Mouse (Mus musculus) brown adipose tissue, adult 24 weeks (tissue): ENCODE measurements around the gene Zcwpw1. TPM values are rescaled to one million over a fixed set of nuclear protein-coding genes. Genes with fewer than 3 reads are reported as not detected.

ENCODE experiments used
- polyA plus RNA-seq: library from polyadenylated mRNA; stranded (reverse); fragments of >200 nt; gene quantifications from 2 replicates; pipeline ENCODE4 v1.2.4, GENCODE M21; 2012; ENCODE audit not compliant: missing spikeins, insufficient read depth, insufficient read length

The Zcwpw1 gene
- polyA plus RNA-seq, 1 experiment: 4.9 TPM

Other genes with a start within 250 kb of the Zcwpw1 start
- gene Actl6b, start 234.3 kb upstream of the Zcwpw1 start, polyA plus RNA-seq: not detected in 2 replicates
- 4.6 and 6.1 TPM in 2 replicates for gene Tfr2, start 218.0 kb upstream of the Zcwpw1 start, polyA plus RNA-seq
- 31.1 and 45.9 TPM in 2 replicates for gene Mospd3, start 186.7 kb upstream of the Zcwpw1 start, polyA plus RNA-seq
- gene Pcolce, start 174.0 kb upstream of the Zcwpw1 start, polyA plus RNA-seq: 66.8 and 89.9 TPM in 2 replicates
- not detected in 2 replicates for gene Fbxo24, start 158.8 kb upstream of the Zcwpw1 start, polyA plus RNA-seq
- gene Lrch4, start 158.7 kb upstream of the Zcwpw1 start, polyA plus RNA-seq: 11.5 and 13.6 TPM in 2 replicates
- 0.95 and 2.3 TPM in 2 replicates for gene Gm20605, start 158.6 kb upstream of the Zcwpw1 start, polyA plus RNA-seq
- gene Sap25, start 146.5 kb upstream of the Zcwpw1 start, polyA plus RNA-seq: 2.0 TPM in 1 of 2 replicates, not detected in the other
- 22.0 and 26.4 TPM in 2 replicates for gene Irs3, start 142.1 kb upstream of the Zcwpw1 start, polyA plus RNA-seq
- 16.2 and 17.6 TPM in 2 replicates for gene Agfg2, start 103.1 kb upstream of the Zcwpw1 start, polyA plus RNA-seq
- not detected in 2 replicates for gene Nyap1, start 46.2 kb upstream of the Zcwpw1 start, polyA plus RNA-seq
- 21.4 and 24.0 TPM in 2 replicates for gene Tsc22d4, start 42.1 kb upstream of the Zcwpw1 start, polyA plus RNA-seq
- 15.1 and 15.4 TPM in 2 replicates for gene Ppp1r35, start 8.9 kb upstream of the Zcwpw1 start, polyA plus RNA-seq
- 14.3 and 21.2 TPM in 2 replicates for gene Mepce, start 143 bp upstream of the Zcwpw1 start, polyA plus RNA-seq
- gene Pilra, start 48.5 kb downstream of the Zcwpw1 start, polyA plus RNA-seq: 1.3 TPM in 1 of 2 replicates, not detected in the other
- 1.0 and 1.4 TPM in 2 replicates for gene Pilrb1, start 70.3 kb downstream of the Zcwpw1 start, polyA plus RNA-seq
- gene Pilrb2, start 84.0 kb downstream of the Zcwpw1 start, polyA plus RNA-seq: 2.5 and 5.5 TPM in 2 replicates
- gene Cyp3a13, start 133.8 kb downstream of the Zcwpw1 start, polyA plus RNA-seq: not detected in 2 replicates
- gene Gjc3, start 175.3 kb downstream of the Zcwpw1 start, polyA plus RNA-seq: 0.24 TPM in 1 of 2 replicates, not detected in the other
- gene Azgp1, start 193.7 kb downstream of the Zcwpw1 start, polyA plus RNA-seq: 2.9 TPM in 1 of 2 replicates, not detected in the other
- gene Smok3a, start 233.5 kb downstream of the Zcwpw1 start, polyA plus RNA-seq: not detected in 2 replicates
- not detected in 2 replicates for gene Smok3b, start 233.6 kb downstream of the Zcwpw1 start, polyA plus RNA-seq